Mouse (Mus musculus): ENCODE data around the gene Lrp1. TPM values are rescaled to one million over a fixed set of nuclear protein-coding genes. Genes with fewer than 3 reads are reported as not detected.

The Lrp1 gene
- polyA plus RNA-seq, 1 experiment from 2014 or later = 42.6 TPM

DNA sequence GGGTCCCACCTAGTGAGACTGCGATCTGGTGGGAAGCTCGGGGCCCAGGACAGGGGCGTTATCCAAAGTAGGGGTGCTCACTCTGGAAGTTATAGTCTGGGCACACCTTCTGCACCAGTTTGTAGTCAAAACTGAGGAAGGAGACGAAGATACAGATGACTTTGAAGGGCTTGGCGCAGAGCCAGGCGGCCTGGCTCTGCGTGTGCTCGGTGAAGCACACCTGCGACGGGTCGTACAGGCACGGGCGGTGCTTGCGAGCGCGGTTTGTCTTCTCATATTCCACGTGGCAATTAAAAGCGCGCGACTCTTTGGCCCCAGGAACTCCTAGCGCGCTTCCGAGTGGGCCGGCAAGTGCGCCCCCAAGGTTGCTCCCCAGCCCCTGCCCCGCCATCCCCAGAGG lies 94.9 kb downstream of the Lrp1 start:
- Histone ChIP-seq H3K4me1 (replicated peaks; ENCODE audit: insufficient read depth, low read length) (peaks cover 17% of the 10 kb centered on the region), H3K27ac (no peak overlapping the region), H3K9me3 (replicated peaks; ENCODE audit: low read length) (no peaks in the 10 kb centered on the region), H3K9ac (ENCODE audit: low read depth, low read length) (no peak overlapping the region), H3K27me3 (ENCODE audit: insufficient read depth, low read length) (peaks cover 70% of the 10 kb centered on the region), H3K4me3 (replicated peaks; ENCODE audit: low read depth, low read length) (peak overlapping the region; percentile 24), H3K36me3 (ENCODE audit: insufficient read depth, low read length) (no peaks in the 10 kb centered on the region), H3K4me2 (ENCODE audit: low read length) (peak overlapping the region; percentile 50)
- WGBS = 1% methylated on average over 26 of the region's 26 CpGs
- no peak for DNase-seq (ENCODE audit: low spot score)
- TF ChIP-seq CTCF (IDR thresholded peaks at IDR 0.05; ENCODE audit: low read depth) = no peak
- ATAC-seq (replicated peaks; ENCODE audit: low FRiP score, low read depth) = no peak

DNA sequence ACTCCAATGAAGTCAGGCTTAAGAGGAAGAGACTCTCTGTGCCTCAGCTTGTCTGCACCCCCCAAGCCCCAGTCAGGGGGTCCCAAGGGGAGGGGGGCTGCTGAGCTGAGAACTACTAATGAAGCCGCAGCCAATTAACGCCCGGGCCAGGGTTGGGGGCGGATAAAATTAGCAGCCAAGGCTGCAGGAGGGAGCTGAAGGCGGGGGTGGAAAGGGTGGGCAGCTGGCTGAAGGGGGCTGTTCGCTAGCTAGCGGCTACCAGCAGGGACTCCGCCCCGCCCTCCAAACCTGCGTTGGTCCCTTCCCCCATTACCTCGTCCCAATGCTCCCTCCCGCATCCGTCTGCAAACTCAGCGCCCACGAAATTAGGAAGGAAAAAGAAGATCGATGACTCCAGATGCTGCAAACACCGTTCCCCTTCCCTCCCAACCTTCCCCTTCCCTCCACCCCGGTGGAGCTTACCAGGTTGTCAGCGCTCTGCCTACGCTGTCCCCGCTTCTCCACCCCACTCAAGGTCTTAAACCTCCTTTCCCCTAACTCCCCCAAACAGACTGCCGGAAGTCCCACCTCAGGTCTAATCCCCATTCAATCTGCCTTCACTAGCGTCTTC lies 96.2 kb downstream of the Lrp1 start:
- TF ChIP-seq CTCF (IDR thresholded peaks at IDR 0.05; ENCODE audit: low read depth) = no peak
- Histone ChIP-seq H3K27ac (no peak overlapping the region), H3K27me3 (ENCODE audit: insufficient read depth, low read length) (peaks cover 59% of the 10 kb centered on the region), H3K4me2 (ENCODE audit: low read length) (no peak overlapping the region), H3K4me1 (replicated peaks; ENCODE audit: insufficient read depth, low read length) (peaks cover 20% of the 10 kb centered on the region), H3K36me3 (ENCODE audit: insufficient read depth, low read length) (no peaks in the 10 kb centered on the region), H3K9me3 (replicated peaks; ENCODE audit: low read length) (no peaks in the 10 kb centered on the region), H3K4me3 (replicated peaks; ENCODE audit: low read depth, low read length) (no peak overlapping the region), H3K9ac (ENCODE audit: low read depth, low read length) (no peak overlapping the region)
- WGBS = 7% methylated on average over 23 of the region's 23 CpGs
- no peak for ATAC-seq (replicated peaks; ENCODE audit: low FRiP score, low read depth)
- DNase-seq (ENCODE audit: low spot score) = no peak

- Histone ChIP-seq H3K4me1 (replicated peaks; ENCODE audit: insufficient read depth, low read length) (peaks cover 22% of the 10 kb centered on the region), H3K27me3 (ENCODE audit: insufficient read depth, low read length) (peaks cover 34% of the 10 kb centered on the region), H3K4me3 (replicated peaks; ENCODE audit: low read depth, low read length) (peak within 1 kb of the TSS; percentile 43), H3K9ac (ENCODE audit: low read depth, low read length) (peak within 1 kb of the TSS; percentile 48), H3K4me2 (ENCODE audit: low read length) (peak within 1 kb of the TSS; percentile 68), H3K27ac (0 out of 2 replicates have a peak within 1 kb of the TSS, but pooled peaks have one; percentile 1), H3K36me3 (ENCODE audit: insufficient read depth, low read length) (peaks cover 18% of the 10 kb centered on the region; the same call in 1 of the 2 replicates), H3K9me3 (replicated peaks; ENCODE audit: low read length) (no peaks in the 10 kb centered on the region)
- WGBS = under 1% methylated on average over 21 of the region's 21 CpGs
- ATAC-seq (replicated peaks; ENCODE audit: low FRiP score, low read depth) (peak; percentile 25; the same call in 1 of the 2 replicates), DNase-seq (ENCODE audit: low spot score) (peak; percentile 98)
- TF ChIP-seq CTCF (IDR thresholded peaks at IDR 0.05; ENCODE audit: low read depth) = no peak
Measured at GRCm38 (mm10) chr10:127522088-127522581, 98.8 kb downstream of the Lrp1 start, which contains the start of gene Shmt2. TSS of gene Shmt2 (minus strand) at chr10:127522444.

DNA sequence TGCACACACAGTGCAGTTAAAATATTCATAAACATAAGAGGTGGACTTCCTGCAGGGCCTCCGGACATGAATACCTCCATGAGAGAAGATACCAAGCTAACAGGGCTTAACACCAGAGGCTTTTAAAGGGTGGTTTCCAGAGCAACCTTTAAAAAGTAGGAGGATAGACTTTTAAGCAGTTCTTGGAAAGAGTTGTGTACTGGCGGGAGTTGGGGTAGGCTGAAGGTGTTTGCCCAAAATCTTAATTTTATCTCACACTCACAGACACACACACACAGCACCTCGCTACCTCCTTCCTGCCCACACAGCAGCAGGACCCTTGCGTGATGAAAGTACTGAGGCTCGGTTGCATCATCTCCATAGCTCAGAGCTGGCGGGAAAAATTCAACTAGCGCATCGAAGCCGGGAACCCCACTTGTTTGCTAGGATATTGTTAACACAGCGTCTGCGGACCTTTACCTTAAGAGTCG lies 99.3 kb downstream of the Lrp1 start:
- TF ChIP-seq CTCF (IDR thresholded peaks at IDR 0.05; ENCODE audit: low read depth) = no peak
- peak overlapping the region; percentile 68 for H3K4me2 ChIP-seq (ENCODE audit: low read length)
- DNase-seq (ENCODE audit: low spot score) (no peak), ATAC-seq (replicated peaks; ENCODE audit: low FRiP score, low read depth) (no peak)
- H3K4me1 ChIP-seq (replicated peaks; ENCODE audit: insufficient read depth, low read length) = peaks cover 25% of the 10 kb centered on the region
- peak overlapping the region; percentile 48 for H3K9ac ChIP-seq (ENCODE audit: low read depth, low read length)
- 0 out of 2 replicates have a peak overlapping the region, but pooled peaks have one; percentile 1 for H3K27ac ChIP-seq
- H3K4me3 ChIP-seq (replicated peaks; ENCODE audit: low read depth, low read length) = peak overlapping the region; percentile 43
- H3K27me3 ChIP-seq (ENCODE audit: insufficient read depth, low read length) = peaks cover 30% of the 10 kb centered on the region
- peaks cover 18% of the 10 kb centered on the region; the same call in 1 of the 2 replicates for H3K36me3 ChIP-seq (ENCODE audit: insufficient read depth, low read length)
- WGBS = 3% methylated on average over 12 of the region's 12 CpGs
- H3K9me3 ChIP-seq (replicated peaks; ENCODE audit: low read length) = no peaks in the 10 kb centered on the region

DNA sequence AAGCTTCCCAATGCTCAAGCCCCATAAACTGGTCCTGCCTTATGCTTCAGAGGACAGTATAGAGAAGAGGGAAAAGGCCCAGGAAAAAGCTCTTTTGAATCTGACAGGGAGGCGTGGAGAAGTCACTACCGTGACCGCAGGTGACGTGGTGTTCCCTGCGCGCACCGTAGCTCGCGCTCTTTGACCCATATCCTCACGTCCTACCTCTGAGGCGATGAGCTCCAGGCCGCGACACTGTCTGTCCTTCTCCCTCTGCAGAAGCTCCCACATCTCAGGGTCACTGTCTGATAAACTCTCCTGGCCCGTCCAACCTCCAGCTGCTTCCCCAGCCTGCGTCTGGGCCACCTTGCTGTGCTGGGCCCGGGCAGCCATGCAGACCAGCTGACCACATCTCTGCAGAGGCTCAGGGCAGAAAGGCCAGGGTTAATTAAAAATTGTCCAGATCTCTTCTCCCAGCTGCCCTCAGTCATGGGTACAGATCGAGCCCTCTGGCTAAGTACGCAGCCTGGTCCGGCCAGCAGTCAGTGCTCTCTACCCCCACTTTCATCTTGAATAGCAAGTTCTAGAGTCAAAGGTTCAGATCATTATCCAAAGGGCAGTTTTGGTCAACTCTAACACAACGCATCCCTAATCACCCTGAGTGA lies 100.1 kb downstream of the Lrp1 start:
- peak overlapping the region; percentile 48; the same call in 1 of the 2 replicates for H3K9ac ChIP-seq (ENCODE audit: low read depth, low read length)
- no peak for DNase-seq (ENCODE audit: low spot score)
- WGBS = 57% methylated on average over 20 of the region's 20 CpGs
- no peaks in the 10 kb centered on the region for H3K9me3 ChIP-seq (replicated peaks; ENCODE audit: low read length)
- peaks cover 26% of the 10 kb centered on the region for H3K4me1 ChIP-seq (replicated peaks; ENCODE audit: insufficient read depth, low read length)
- H3K4me2 ChIP-seq (ENCODE audit: low read length) = peak overlapping the region; percentile 68
- H3K27me3 ChIP-seq (ENCODE audit: insufficient read depth, low read length) = peaks cover 22% of the 10 kb centered on the region
- H3K36me3 ChIP-seq (ENCODE audit: insufficient read depth, low read length) = peaks cover 18% of the 10 kb centered on the region; the same call in 1 of the 2 replicates
- 0 out of 2 replicates have a peak overlapping the region, but pooled peaks have one; percentile 31 for H3K27ac ChIP-seq
- TF ChIP-seq CTCF (IDR thresholded peaks at IDR 0.05; ENCODE audit: low read depth) = no peak
- ATAC-seq (replicated peaks; ENCODE audit: low FRiP score, low read depth) = peak; percentile 41
- no peak overlapping the region for H3K4me3 ChIP-seq (replicated peaks; ENCODE audit: low read depth, low read length)
